Mouse (Mus musculus) kidney, postnatal 36 days (tissue): ENCODE measurements at regions not wholly inside any gene's neighbourhood (a gene's known extent, or its start where the extent isn't known, plus 50 kb on each side); places are given as distances from the start of the nearest gene placed in this dataset.
"Not testable (repeated sequence)": the region's sequence is repeated elsewhere in the genome, so short reads cannot be mapped to it uniquely, and the experiment has no call there.

ENCODE experiments used
- DNase-seq, 2 experiments: peaks; one replicate each; pipeline ENCODE4 v3.0.0; 2021 to 2022; ENCODE audit warnings: mixed read lengths in 2 of 2

DNA sequence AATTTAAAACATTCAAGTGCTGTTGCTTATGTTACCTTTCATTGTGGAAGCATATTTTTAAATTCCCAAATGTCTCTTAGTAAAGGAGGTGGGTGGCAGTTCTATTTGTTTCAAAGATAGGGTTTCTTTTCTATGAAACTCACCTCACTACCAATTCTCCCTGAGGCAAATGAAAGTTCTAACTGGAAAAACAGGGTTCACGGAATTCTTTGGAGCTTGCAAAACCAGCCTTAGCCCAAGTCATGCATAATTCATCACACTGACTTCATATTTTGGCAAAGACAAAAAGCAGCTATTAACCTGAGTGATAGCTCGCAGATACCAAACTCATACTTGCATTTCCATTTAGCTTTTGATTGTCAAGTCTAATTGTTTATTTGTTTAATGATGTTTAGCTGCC lies 73.8 kb downstream of the Dio2 start:
- DNase-seq: peak in 1 of 2 experiments; percentile 18

- DNase-seq: no peak
Measured at GRCm38 (mm10) chr12:90645452-90645851, 92.8 kb downstream of the Dio2 start.

DNA sequence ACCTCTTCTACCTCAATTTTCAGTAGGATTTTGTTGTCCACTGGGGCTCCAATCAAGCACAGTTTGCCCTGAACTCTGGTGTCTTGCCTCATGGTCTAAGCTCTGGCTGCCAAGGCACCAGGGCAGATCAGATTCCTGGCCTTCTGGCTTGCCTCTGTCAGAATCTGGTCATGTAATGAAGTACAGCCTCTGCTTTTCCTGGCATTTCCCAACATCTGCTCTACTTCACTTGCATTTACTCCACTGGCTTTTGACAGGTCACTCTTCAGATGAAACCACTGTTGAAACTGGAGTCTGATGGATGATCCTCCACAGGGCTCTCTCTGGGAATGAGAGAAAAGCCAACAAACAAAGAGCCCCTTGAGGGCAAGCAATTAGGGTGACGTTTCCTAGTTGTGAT lies 94.3 kb downstream of the Dio2 start:
- DNase-seq: no peak

- no peak for DNase-seq
Measured at GRCm38 (mm10) chr12:90624856-90625255, 113.4 kb downstream of the Dio2 start.

- DNase-seq: no peak
Measured at GRCm38 (mm10) chr12:90623426-90623825, 114.8 kb downstream of the Dio2 start.

- no peak for DNase-seq
Measured at GRCm38 (mm10) chr12:90608810-90609209, 129.4 kb downstream of the Dio2 start.

DNA sequence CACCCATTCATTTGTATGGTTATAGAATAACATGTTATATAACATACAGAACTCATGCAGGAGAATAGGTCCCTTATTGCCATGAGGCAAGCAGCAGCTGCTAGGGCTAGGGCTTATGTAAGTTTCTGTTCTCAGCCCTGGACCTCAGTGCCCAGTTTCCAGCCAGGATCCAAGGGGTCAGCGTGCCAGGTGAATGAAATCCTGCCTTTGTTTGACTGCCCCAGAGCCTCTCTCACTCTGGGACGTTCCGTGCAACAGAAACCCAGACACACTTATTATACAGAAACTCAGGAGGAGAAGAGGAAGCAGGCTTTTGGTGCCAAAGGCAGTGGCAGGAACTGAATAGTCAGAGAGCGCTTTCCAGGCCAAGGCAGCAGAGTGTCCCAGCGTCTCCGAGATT lies 130.3 kb downstream of the Dio2 start:
- no peak for DNase-seq

GRCm38 (mm10) chr12:90580006-90580405 lies 158.2 kb downstream of the Dio2 start:
- no peak for DNase-seq

DNA sequence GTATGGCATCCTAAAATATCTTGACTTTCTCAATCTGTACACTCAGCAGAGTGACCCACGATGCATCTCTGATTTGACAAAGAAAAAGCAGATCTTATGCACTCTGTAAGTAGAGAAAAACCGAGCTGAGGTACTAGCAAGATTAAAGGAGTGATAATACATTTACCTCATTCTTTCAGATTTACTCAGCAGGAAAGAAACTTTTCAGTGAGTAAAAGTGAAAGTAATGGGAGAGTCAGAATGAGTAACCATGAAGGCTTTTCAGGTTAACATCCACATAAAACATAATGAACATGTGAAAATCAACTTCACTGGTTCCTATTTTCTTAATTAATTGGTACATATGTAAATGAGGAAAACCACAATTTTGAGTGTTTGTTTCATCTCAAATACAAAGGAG lies 162.1 kb downstream of the Dio2 start:
- DNase-seq: no peak

DNA sequence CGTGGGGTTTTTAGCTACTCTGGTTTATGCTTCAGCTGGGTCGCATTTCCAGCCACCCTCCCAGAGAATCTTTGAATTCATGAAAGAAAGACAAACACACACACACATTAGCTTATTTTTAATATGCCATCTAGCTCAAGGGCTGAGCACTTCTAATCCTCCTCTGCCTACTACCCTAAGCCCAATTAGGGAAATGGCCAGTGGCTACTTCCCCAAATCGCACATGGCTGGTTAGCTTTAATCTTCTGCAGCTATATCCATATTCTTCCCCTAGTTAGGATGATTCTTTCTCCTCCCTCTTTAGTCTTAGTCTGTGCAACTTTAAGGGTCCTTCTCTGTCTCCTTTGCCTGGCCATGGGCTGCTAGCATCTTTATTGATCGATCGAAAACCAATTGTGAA lies 166.3 kb downstream of the Dio2 start:
- no peak for DNase-seq

DNA sequence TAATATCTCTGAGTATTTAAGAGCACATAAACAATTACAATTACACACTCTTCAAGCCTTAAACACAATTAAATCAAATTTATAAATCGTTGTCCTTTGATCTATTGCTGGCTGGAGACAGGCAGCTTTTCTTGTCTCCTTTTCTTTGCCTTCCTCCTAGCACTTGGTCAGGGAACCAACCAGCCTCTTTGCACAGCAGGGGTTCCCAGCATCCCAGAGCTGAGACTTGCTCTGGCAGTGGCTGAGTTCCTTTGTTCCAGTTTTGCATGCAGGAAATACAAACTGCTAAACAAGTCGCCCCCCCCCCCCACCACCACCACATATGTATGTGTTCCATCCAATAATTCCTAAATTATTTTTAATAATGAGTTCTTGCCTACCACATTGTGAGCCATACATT lies 166.7 kb downstream of the Dio2 start:
- no peak for DNase-seq

GRCm38 (mm10) chr12:90566349-90566748 lies 171.9 kb downstream of the Dio2 start:
- DNase-seq: peak in 1 of 2 experiments; percentile 41

DNA sequence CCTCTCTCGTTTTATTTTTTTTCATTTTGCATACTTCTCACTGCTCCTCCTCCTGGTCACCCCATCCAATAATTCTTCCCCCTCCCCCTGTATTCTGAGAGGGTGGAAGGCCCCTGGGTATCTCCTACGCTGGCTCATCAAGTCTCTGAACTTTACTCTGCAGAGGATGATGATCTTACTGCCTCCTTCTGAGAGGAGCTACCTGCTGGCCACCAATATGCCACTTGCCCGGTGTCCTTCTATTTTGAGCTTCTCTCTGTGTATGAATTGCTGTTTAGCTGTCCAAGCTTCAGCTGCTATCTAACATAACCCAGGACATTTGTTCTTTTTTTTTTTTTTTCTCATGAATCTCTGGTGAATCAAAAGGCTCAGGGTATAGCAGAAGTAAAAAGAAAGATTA lies 173.2 kb downstream of the Dio2 start:
- DNase-seq: no peak

DNA sequence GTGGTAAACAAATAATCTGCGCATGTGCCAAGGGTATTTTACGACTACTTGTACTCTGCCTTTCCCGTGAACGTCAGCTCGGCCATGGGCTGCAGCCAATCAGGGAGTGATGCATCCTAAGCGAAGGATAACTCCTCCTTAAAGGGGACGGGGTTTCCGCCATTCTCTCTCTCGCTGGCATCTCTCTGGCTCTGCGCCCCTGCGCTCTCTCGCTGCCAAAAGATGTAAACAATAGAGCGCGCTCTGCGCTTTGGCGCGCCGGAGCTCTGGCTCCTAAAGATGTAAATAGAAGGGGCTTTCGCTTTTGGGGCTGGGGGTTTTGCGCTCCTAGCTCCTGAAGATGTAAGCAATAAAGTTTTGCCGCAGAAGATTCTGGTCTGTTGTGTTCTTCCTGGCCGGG lies 173.6 kb downstream of the Dio2 start:
- not testable (repeated sequence) for DNase-seq

- DNase-seq: no peak
Measured at GRCm38 (mm10) chr12:90542361-90542760, 195.9 kb downstream of the Dio2 start.
